Mouse (Mus musculus): ENCODE data around the gene Tfap2e.

- TF ChIP-seq FLI1 (IDR thresholded peaks at IDR 0.05; ENCODE audit: low read length) (no peak), GATA1 (IDR thresholded peaks at IDR 0.05; ENCODE audit: borderline replicate concordance, low read length) (no peak)
Observed at GRCm38 (mm10) chr4:126754736-126755374, 18.8 kb upstream of the Tfap2e start.
